Mouse (Mus musculus) cerebellum, postnatal 25 days (tissue): Measurements from ENCODE around the gene Nckap1l.

Experiments used
- DNase-seq, 2 experiments: peaks; one replicate each; pipeline ENCODE4 v3.0.0; 2021; ENCODE audit warnings: mixed read lengths in 2 of 2

Nckap1l gene

DNA sequence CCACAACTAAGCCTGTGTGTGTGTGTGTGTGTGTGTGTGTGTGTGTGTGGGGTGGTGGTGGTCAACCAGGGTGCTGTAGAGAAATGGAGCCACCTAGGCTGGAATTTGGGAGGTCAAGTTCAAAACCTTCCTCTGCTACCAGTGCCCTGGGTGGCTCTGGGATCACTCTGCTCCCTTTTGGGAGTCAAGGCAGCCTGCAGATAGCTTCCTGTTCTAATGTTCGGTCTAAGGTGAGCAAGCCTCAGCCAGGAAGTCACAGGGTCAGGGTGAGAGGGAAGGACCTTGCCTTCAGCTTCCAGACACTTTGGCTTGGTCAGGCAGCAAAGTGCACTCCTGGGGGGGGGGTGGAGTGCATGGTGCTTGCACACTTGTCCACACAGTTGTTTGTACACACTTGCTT is 87.1 kb downstream of the Nckap1l start:
- no peak for DNase-seq

DNA sequence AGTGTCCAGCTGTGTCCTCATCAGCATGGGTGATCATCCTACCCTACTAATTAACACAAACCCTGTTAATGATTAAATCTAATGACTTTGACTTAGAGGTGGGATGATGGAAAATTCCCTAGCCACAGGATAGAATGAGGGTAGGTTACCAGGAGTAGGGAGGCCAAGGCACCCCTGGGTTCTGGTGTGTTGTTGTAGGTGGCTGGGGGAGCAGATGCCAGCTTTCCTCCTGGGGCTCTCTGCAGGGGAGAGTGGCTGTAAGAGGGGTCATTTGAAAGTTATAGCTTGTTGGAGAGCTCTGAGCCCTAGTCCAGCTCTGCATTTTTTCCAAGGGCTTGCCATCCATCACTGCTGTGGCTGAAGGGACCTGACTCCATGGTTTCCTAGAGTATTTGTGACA is 88.9 kb downstream of the Nckap1l start:
- no peak for DNase-seq

DNA sequence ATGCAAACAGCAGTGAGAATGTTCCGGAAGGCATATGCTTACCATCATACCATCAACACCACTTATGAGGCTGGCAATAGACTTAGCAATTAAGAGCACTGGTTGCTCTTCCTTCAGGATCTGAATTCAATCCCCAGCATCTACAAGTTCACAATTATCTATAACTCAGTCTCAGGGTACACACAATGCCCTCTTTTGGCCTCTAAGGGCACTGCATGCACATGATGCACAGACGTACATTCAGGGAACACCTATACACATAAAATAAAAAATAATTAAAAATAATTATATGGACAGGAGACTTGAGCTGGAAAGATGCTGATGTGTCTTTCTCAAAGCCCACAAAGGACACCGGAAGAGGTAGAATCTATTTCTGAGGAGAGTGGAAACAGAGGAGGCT is 94.4 kb downstream of the Nckap1l start:
- DNase-seq: no peak
